Mouse (Mus musculus) liver, embryonic 16.5 days (tissue): ENCODE measurements around the gene Habp4. TPM values are rescaled to one million over a fixed set of nuclear protein-coding genes. Genes with fewer than 3 reads are reported as not detected.

ENCODE experiments used
- ATAC-seq: fragments of 200-750 bp; cut with Nextera tagmentation; 2 replicates; pipeline ENCODE4 v1.8.0; 2017; ENCODE audit warnings: low read depth, mild to moderate bottlenecking, moderate number of reproducible peaks, moderate library complexity
- H3K27ac ChIP-seq: fragments of 300-500 bp; sonication (generic); 2 replicates; pipeline ENCODE4 v1.5.1; 2014; ENCODE audit warnings: mild to moderate bottlenecking, low read length
- H3K27me3 ChIP-seq: fragments of 300-500 bp; sonication (generic); 2 replicates; pipeline ENCODE4 v1.6.1; 2014; ENCODE audit warnings: low read depth, low read length, mixed read lengths; ENCODE audit not compliant: control insufficient read depth, insufficient read depth
- H3K36me3 ChIP-seq: fragments of 300-500 bp; sonication (generic); 2 replicates; pipeline ENCODE4 v1.6.1; 2014; ENCODE audit warnings: mild to moderate bottlenecking; ENCODE audit not compliant: control insufficient read depth, insufficient read depth
- H3K4me1 ChIP-seq: fragments of 300-500 bp; sonication (generic); 2 replicates; pipeline ENCODE4 v1.6.1; 2014; ENCODE audit warnings: low read depth, low read length, mixed read lengths; ENCODE audit not compliant: control insufficient read depth
- H3K4me2 ChIP-seq: fragments of 300-500 bp; sonication (generic); 2 replicates; pipeline ENCODE4 v1.6.1; 2014; ENCODE audit warnings: low read depth, low read length, mixed read lengths
- H3K4me3 ChIP-seq: fragments of 300-500 bp; sonication (generic); 2 replicates; pipeline ENCODE4 v1.5.1; 2014; ENCODE audit warnings: low read depth, mild to moderate bottlenecking, low read length
- H3K9ac ChIP-seq: fragments of 300-500 bp; sonication (generic); 2 replicates; pipeline ENCODE4 v1.6.1; 2014; ENCODE audit warnings: low read depth, low read length
- H3K9me3 ChIP-seq: fragments of 300-500 bp; sonication (generic); replicated peaks from 2 replicates; pipeline ENCODE4 v1.6.1; 2016; ENCODE audit warnings: low read length; ENCODE audit not compliant: control insufficient read depth
- WGBS: fragments of 180-500 bp; shearing (Covaris S2); extraction: QIAGEN DNeasy Blood & Tissue Kit; methylation state at CpG from one replicate; pipeline ENCODE4 v1.1.7; 2014; ENCODE audit not compliant: insufficient replicate concordance; 5-methylcytosine and 5-hydroxymethylcytosine counted together
- polyA plus RNA-seq: library from polyadenylated mRNA; unstranded; fragments of >200 nt; fragmentation: Nextera tagmentation; extraction: Ambion mirVana; gene quantifications from 2 replicates; pipeline ENCODE4 v1.2.1, GENCODE M21; 2015

Gene Habp4
- polyA plus RNA-seq, 1 experiment from 2014 or later, result 10.3 TPM

GRCm38 (mm10) chr13:64150121-64150520, 11.5 kb upstream of the Habp4 start:
- H3K4me3 ChIP-seq, result peak overlapping the region; percentile 3
- no peak overlapping the region for H3K27ac ChIP-seq
- H3K4me2 ChIP-seq, result peak overlapping the region; percentile 96
- WGBS, result 62% methylated on average over 5 of the region's 5 CpGs
- ATAC-seq, result no peak
- H3K9ac ChIP-seq, result peak overlapping the region; percentile 0; the same call in 1 of the 2 replicates
- H3K4me1 ChIP-seq, result peaks cover 29% of the 10 kb centered on the region
- no peaks in the 10 kb centered on the region for H3K27me3 ChIP-seq
- no peaks in the 10 kb centered on the region for H3K9me3 ChIP-seq
- peaks cover 3% of the 10 kb centered on the region for H3K36me3 ChIP-seq

- Histone ChIP-seq H3K4me3 (peak overlapping the region; percentile 96), H3K27ac (peak overlapping the region; percentile 97), H3K4me1 (peaks cover 26% of the 10 kb centered on the region), H3K27me3 (no peaks in the 10 kb centered on the region), H3K36me3 (no peaks in the 10 kb centered on the region), H3K9me3 (no peaks in the 10 kb centered on the region), H3K4me2 (peak overlapping the region; percentile 96), H3K9ac (peak overlapping the region; percentile 91)
- WGBS, result 1% methylated on average over 37 of the region's 42 CpGs
- peak; percentile 27 for ATAC-seq
Measured at GRCm38 (mm10) chr13:64152241-64152669, 9.4 kb upstream of the Habp4 start.

GRCm38 (mm10) chr13:64152671-64153082, 8.9 kb upstream of the Habp4 start:
- H3K9me3 ChIP-seq, result no peaks in the 10 kb centered on the region
- peak overlapping the region; percentile 96 for H3K4me3 ChIP-seq
- peaks cover 26% of the 10 kb centered on the region for H3K4me1 ChIP-seq
- under 1% methylated on average over 53 of the region's 61 CpGs for WGBS
- H3K36me3 ChIP-seq, result no peaks in the 10 kb centered on the region
- H3K9ac ChIP-seq, result peak overlapping the region; percentile 91
- H3K27me3 ChIP-seq, result no peaks in the 10 kb centered on the region
- peak overlapping the region; percentile 96 for H3K4me2 ChIP-seq
- ATAC-seq, result peak; percentile 1
- H3K27ac ChIP-seq, result peak overlapping the region; percentile 97

GRCm38 (mm10) chr13:64153083-64153682, 8.4 kb upstream of the Habp4 start, which contains the start of gene Zfp367:
Gene Zfp367, minus strand, starts transcription at chr13:64153202.
- Histone ChIP-seq H3K4me1 (peaks cover 26% of the 10 kb centered on the region), H3K9me3 (no peaks in the 10 kb centered on the region), H3K27me3 (no peaks in the 10 kb centered on the region), H3K4me3 (peak within 1 kb of the TSS; percentile 96), H3K9ac (peak within 1 kb of the TSS; percentile 91), H3K4me2 (peak within 1 kb of the TSS; percentile 96), H3K27ac (peak within 1 kb of the TSS; percentile 97), H3K36me3 (no peaks in the 10 kb centered on the region)
- ATAC-seq, result peak; percentile 91
- under 1% methylated on average over 56 of the region's 56 CpGs for WGBS

GRCm38 (mm10) chr13:64153751-64154267, 7.8 kb upstream of the Habp4 start:
- Histone ChIP-seq H3K27ac (peak overlapping the region; percentile 64), H3K36me3 (no peaks in the 10 kb centered on the region), H3K27me3 (no peaks in the 10 kb centered on the region; the same call in none of the 2 replicates), H3K4me3 (peak overlapping the region; percentile 96), H3K4me2 (peak overlapping the region; percentile 96), H3K9ac (peak overlapping the region; percentile 51), H3K4me1 (peaks cover 24% of the 10 kb centered on the region), H3K9me3 (no peaks in the 10 kb centered on the region)
- WGBS, result 1% methylated on average over 18 of the region's 18 CpGs
- peak; percentile 14 for ATAC-seq

- no peaks in the 10 kb centered on the region for H3K36me3 ChIP-seq
- no peak overlapping the region for H3K27ac ChIP-seq
- 69% methylated on average over 2 of the region's 2 CpGs for WGBS
- H3K9ac ChIP-seq, result no peak overlapping the region
- no peaks in the 10 kb centered on the region for H3K9me3 ChIP-seq
- ATAC-seq, result no peak
- H3K4me2 ChIP-seq, result no peak overlapping the region; the same call in 1 of the 2 replicates
- H3K27me3 ChIP-seq, result no peaks in the 10 kb centered on the region; the same call in none of the 2 replicates
- no peak overlapping the region for H3K4me3 ChIP-seq
- peaks cover 19% of the 10 kb centered on the region for H3K4me1 ChIP-seq
Measured at GRCm38 (mm10) chr13:64154651-64155050, 7.0 kb upstream of the Habp4 start.

GRCm38 (mm10) chr13:64155171-64155571, 6.5 kb upstream of the Habp4 start:
- no peak overlapping the region for H3K4me3 ChIP-seq
- no peak for ATAC-seq
- peaks cover 14% of the 10 kb centered on the region for H3K4me1 ChIP-seq
- H3K9me3 ChIP-seq, result no peaks in the 10 kb centered on the region
- H3K27ac ChIP-seq, result no peak overlapping the region
- no peaks in the 10 kb centered on the region; the same call in none of the 2 replicates for H3K27me3 ChIP-seq
- no peak overlapping the region for H3K4me2 ChIP-seq
- WGBS, result 38% methylated on average over 1 of the region's 1 CpGs
- H3K9ac ChIP-seq, result no peak overlapping the region
- H3K36me3 ChIP-seq, result no peaks in the 10 kb centered on the region

- ATAC-seq, result no peak
- Histone ChIP-seq H3K27ac (no peak overlapping the region), H3K9ac (no peak overlapping the region), H3K36me3 (no peaks in the 10 kb centered on the region), H3K4me2 (no peak overlapping the region), H3K4me3 (no peak overlapping the region), H3K27me3 (no peaks in the 10 kb centered on the region; the same call in none of the 2 replicates), H3K9me3 (no peaks in the 10 kb centered on the region), H3K4me1 (peaks cover 9% of the 10 kb centered on the region)
Measured at GRCm38 (mm10) chr13:64156966-64157365, 4.7 kb upstream of the Habp4 start.

GRCm38 (mm10) chr13:64161916-64162611, 440 bp downstream of the Habp4 start:
- Histone ChIP-seq H3K36me3 (no peaks in the 10 kb centered on the region), H3K9ac (peak overlapping the region; percentile 79), H3K4me2 (peak overlapping the region; percentile 99), H3K9me3 (no peaks in the 10 kb centered on the region), H3K27me3 (peaks cover 9% of the 10 kb centered on the region), H3K27ac (peak overlapping the region; percentile 72), H3K4me3 (peak overlapping the region; percentile 69), H3K4me1 (peaks cover 13% of the 10 kb centered on the region)
- WGBS, result under 1% methylated on average over 69 of the region's 71 CpGs
- peak; percentile 53 for ATAC-seq
